Mouse (Mus musculus): ENCODE results near the gene B4galnt2. TPM values are rescaled to one million over a fixed set of nuclear protein-coding genes. Genes with fewer than 3 reads are reported as not detected.
"Not testable (repeated sequence)": the region's sequence is repeated elsewhere in the genome, so short reads cannot be mapped to it uniquely, and the experiment has no call there.

B4galnt2 gene
- total RNA-seq (2021) = not detected
- long read RNA-seq, experiment 1, partial matches to known transcripts = 0 of 1 reads
- long read RNA-seq, experiment 1, other reads (novel, unspliced or antisense) = 1 of 1 reads
- long read RNA-seq, experiment 2, partial matches to known transcripts = 0 of 4 reads
- long read RNA-seq, experiment 2, other reads (novel, unspliced or antisense) = 4 of 4 reads

- intact Hi-C loops (cut with DNase I; ENCODE audit: low total_unique reads) = no loop called here
- DNase-seq = no peak
Measured at GRCm38 (mm10) chr11:95914571-95914991, at the start of gene B4galnt2. TSS of gene B4galnt2 (minus strand) at chr11:95914891.

- intact Hi-C loops (cut with DNase I; ENCODE audit: low total_unique reads) = no loop called here
- DNase-seq = no peak
Measured at GRCm38 (mm10) chr11:95963304-95963703, 48.6 kb upstream of the B4galnt2 start.

- intact Hi-C loops (cut with DNase I; ENCODE audit: low total_unique reads) = no loop called here
- DNase-seq = no peak
Measured at GRCm38 (mm10) chr11:95959152-95959551, 44.5 kb upstream of the B4galnt2 start.

- DNase-seq = no peak
- intact Hi-C loops (cut with DNase I; ENCODE audit: low total_unique reads) = no loop called here
Measured at GRCm38 (mm10) chr11:95958251-95958650, 43.6 kb upstream of the B4galnt2 start.

GRCm38 (mm10) chr11:95957407-95957806 lies 42.7 kb upstream of the B4galnt2 start:
- intact Hi-C loops (cut with DNase I; ENCODE audit: low total_unique reads) = no loop called here
- no peak for DNase-seq

- no peak for DNase-seq
- intact Hi-C loops (cut with DNase I; ENCODE audit: low total_unique reads) = no loop called here
Measured at GRCm38 (mm10) chr11:95953313-95953712, 38.6 kb upstream of the B4galnt2 start.

GRCm38 (mm10) chr11:95945838-95946472 lies 31.3 kb upstream of the B4galnt2 start:
- intact Hi-C loops (cut with DNase I; ENCODE audit: low total_unique reads) = no loop called here
- no peak for DNase-seq

GRCm38 (mm10) chr11:95939828-95940507 lies 25.3 kb upstream of the B4galnt2 start:
- no peak for DNase-seq
- intact Hi-C loops (cut with DNase I; ENCODE audit: low total_unique reads) = no loop called here

- intact Hi-C loops (cut with DNase I; ENCODE audit: low total_unique reads) = no loop called here
Measured at GRCm38 (mm10) chr11:95936409-95936808, 21.7 kb upstream of the B4galnt2 start.

GRCm38 (mm10) chr11:95932168-95932567 lies 17.5 kb upstream of the B4galnt2 start:
- intact Hi-C loops (cut with DNase I; ENCODE audit: low total_unique reads); DNase-seq: not testable (repeated sequence)

More at GRCm38 (mm10) chr11:95936409-95936808, 21.7 kb upstream of the B4galnt2 start:
- DNase-seq = no peak

GRCm38 (mm10) chr11:95926398-95926797 lies 11.7 kb upstream of the B4galnt2 start:
- intact Hi-C loops (cut with DNase I; ENCODE audit: low total_unique reads) = no loop called here
- no peak for DNase-seq

- intact Hi-C loops (cut with DNase I; ENCODE audit: low total_unique reads) = no loop called here
- no peak for DNase-seq
Measured at GRCm38 (mm10) chr11:95925976-95926375, 11.3 kb upstream of the B4galnt2 start.

- no peak for DNase-seq
- intact Hi-C loops (cut with DNase I; ENCODE audit: low total_unique reads) = no loop called here
Measured at GRCm38 (mm10) chr11:95924215-95924614, 9.5 kb upstream of the B4galnt2 start.

- DNase-seq; intact Hi-C loops (cut with DNase I; ENCODE audit: low total_unique reads): not testable (repeated sequence)
Measured at GRCm38 (mm10) chr11:95923477-95923876, 8.8 kb upstream of the B4galnt2 start.

GRCm38 (mm10) chr11:95921991-95922621 lies 7.4 kb upstream of the B4galnt2 start:
- DNase-seq = no peak
- intact Hi-C loops (cut with DNase I; ENCODE audit: low total_unique reads) = no loop called here

GRCm38 (mm10) chr11:95916426-95916825 lies 1.7 kb upstream of the B4galnt2 start:
- intact Hi-C loops (cut with DNase I; ENCODE audit: low total_unique reads) = no loop called here
- no peak for DNase-seq

- no peak for DNase-seq
- intact Hi-C loops (cut with DNase I; ENCODE audit: low total_unique reads) = no loop called here
Measured at GRCm38 (mm10) chr11:95915006-95915710, 467 bp upstream of the B4galnt2 start.

- no peak for DNase-seq
- intact Hi-C loops (cut with DNase I; ENCODE audit: low total_unique reads) = no loop called here
Measured at GRCm38 (mm10) chr11:95913959-95914566, 628 bp downstream of the B4galnt2 start.

GRCm38 (mm10) chr11:95911579-95911978 lies 3.1 kb downstream of the B4galnt2 start:
- intact Hi-C loops (cut with DNase I; ENCODE audit: low total_unique reads) = no loop called here
- DNase-seq = no peak
